Mouse (Mus musculus) liver, embryonic 14.5 days (tissue): ENCODE results near the gene Slc6a11. TPM values are rescaled to one million over a fixed set of nuclear protein-coding genes. Genes with fewer than 3 reads are reported as not detected.

Source experiments
- ATAC-seq: fragments of 200-750 bp; cut with Nextera tagmentation; 2 replicates; pipeline ENCODE4 v1.8.0; 2017; ENCODE audit warnings: moderate number of reproducible peaks, mild to moderate bottlenecking, moderate library complexity; ENCODE audit not compliant: insufficient read depth
- DNase-seq, 3 experiments: peaks; one replicate each; pipeline ENCODE4 v3.0.0-alpha.2; 2012 to 2013; ENCODE audit warnings: low read depth in 3 of 3, low spot score in 3 of 3
- H3K27ac ChIP-seq: fragments of 300-500 bp; sonication (generic); 2 replicates; pipeline ENCODE4 v1.5.1; 2014; ENCODE audit warnings: moderate library complexity, mild to moderate bottlenecking, control low read depth, inconsistent platforms
- H3K27me3 ChIP-seq: fragments of 300-500 bp; sonication (generic); 2 replicates; pipeline ENCODE4 v1.6.1; 2014; ENCODE audit warnings: mild to moderate bottlenecking, low read length, moderate library complexity; ENCODE audit not compliant: control insufficient read depth, insufficient read depth
- H3K36me3 ChIP-seq: fragments of 300-500 bp; sonication (generic); replicated peaks from 2 replicates; pipeline ENCODE4 v1.6.1; 2014; ENCODE audit warnings: low read depth; ENCODE audit not compliant: control insufficient read depth, insufficient read depth
- H3K4me1 ChIP-seq, 2 experiments: fragments of 200-500 bp in 1 of 2; fragments of 300-500 bp in 1 of 2; sonication (generic) in 1 of 2; replicated peaks; 2 replicates each; pipeline ENCODE4 v1.6.1; 2012 to 2014; ENCODE audit warnings: antibody characterized with exemption in 1 of 2, inconsistent platforms in 1 of 2, low read length in 1 of 2; ENCODE audit not compliant: control insufficient read depth in 2 of 2, insufficient read depth in 2 of 2
- H3K4me2 ChIP-seq: fragments of 300-500 bp; sonication (generic); 2 replicates; pipeline ENCODE4 v1.6.1; 2014; ENCODE audit warnings: low read depth, mild to moderate bottlenecking, control low read depth, moderate library complexity
- H3K4me3 ChIP-seq, 2 experiments: fragments of 200-500 bp in 1 of 2; fragments of 300-500 bp in 1 of 2; sonication (generic) in 1 of 2; 2 replicates each; pipeline ENCODE4 v1.5.1; 2012 to 2014; ENCODE audit warnings: low read depth in 2 of 2, low read length in 2 of 2, mild to moderate bottlenecking in 2 of 2, control low read depth in 1 of 2, inconsistent platforms in 1 of 2, moderate library complexity in 1 of 2; ENCODE audit not compliant: insufficient read depth in 1 of 2
- H3K9ac ChIP-seq: fragments of 300-500 bp; sonication (generic); replicated peaks from 2 replicates; pipeline ENCODE4 v1.6.1; 2014; ENCODE audit warnings: mild to moderate bottlenecking, control low read depth, moderate library complexity
- H3K9me3 ChIP-seq: fragments of 300-500 bp; sonication (generic); 2 replicates; pipeline ENCODE4 v1.6.1; 2016; ENCODE audit warnings: low read length, mixed read lengths; ENCODE audit not compliant: control insufficient read depth
- CTCF ChIP-seq: IDR thresholded peaks from 2 replicates; pipeline ENCODE4 v1.5.1; 2016; ENCODE audit warnings: antibody characterized with exemption, low read depth, control low read depth
- EP300 ChIP-seq: IDR thresholded peaks from 2 replicates; pipeline ENCODE4 v1.6.1; 2016; ENCODE audit warnings: antibody characterized with exemption, low read depth
- WGBS: fragments of 180-500 bp; shearing (Covaris S2); extraction: QIAGEN DNeasy Blood & Tissue Kit; methylation state at CpG from one replicate; pipeline ENCODE4 v1.1.7; 2014; ENCODE audit not compliant: insufficient replicate concordance; 5-methylcytosine and 5-hydroxymethylcytosine counted together
- polyA plus RNA-seq, 2 experiments: library from polyadenylated mRNA; depleted of rRNA in 1 of 2; stranded (reverse) in 1 of 2; unstranded in 1 of 2; fragments of >200 nt; fragmentation: Nextera tagmentation in 1 of 2; extraction: Ambion mirVana in 1 of 2; gene quantifications; 2 replicates each; pipeline versions ENCODE4 v1.2.1 to v1.2.3; 2012 to 2014

Slc6a11 gene
- polyA plus RNA-seq, 2 experiments: 0.01 TPM; not detected in 1

GRCm38 (mm10) chr6:114290929-114291328 lies 159.9 kb downstream of the Slc6a11 start:
- ATAC-seq: no peak

GRCm38 (mm10) chr6:114291396-114291795 lies 160.4 kb downstream of the Slc6a11 start:
- H3K4me2 ChIP-seq: no peak overlapping the region
- H3K4me3 ChIP-seq: no peak overlapping the region
- no peaks in the 10 kb centered on the region for H3K36me3 ChIP-seq
- H3K4me1 ChIP-seq: no peaks in the 10 kb centered on the region
- TF ChIP-seq CTCF: no peak
- no peak for TF ChIP-seq EP300
- no peak overlapping the region for H3K27ac ChIP-seq
- 35% methylated on average over 5 of the region's 5 CpGs for WGBS
- ATAC-seq: no peak
- no peak for DNase-seq
- no peaks in the 10 kb centered on the region for H3K27me3 ChIP-seq
- no peaks in the 10 kb centered on the region for H3K9me3 ChIP-seq
- H3K9ac ChIP-seq: no peak overlapping the region

More at GRCm38 (mm10) chr6:114290929-114291328, 159.9 kb downstream of the Slc6a11 start:
- TF ChIP-seq EP300 (no peak), CTCF (no peak)
- Histone ChIP-seq H3K27me3 (no peaks in the 10 kb centered on the region), H3K9ac (no peak overlapping the region), H3K9me3 (no peaks in the 10 kb centered on the region), H3K4me1 (no peaks in the 10 kb centered on the region), H3K36me3 (no peaks in the 10 kb centered on the region), H3K27ac (no peak overlapping the region), H3K4me2 (no peak overlapping the region), H3K4me3 (no peak overlapping the region)
- no peak for DNase-seq
- 47% methylated on average over 4 of the region's 4 CpGs for WGBS

- no peak overlapping the region for H3K4me2 ChIP-seq
- WGBS: 14% methylated on average over 8 of the region's 8 CpGs
- TF ChIP-seq EP300 (no peak), CTCF (no peak)
- H3K4me1 ChIP-seq: no peaks in the 10 kb centered on the region
- H3K9me3 ChIP-seq: no peaks in the 10 kb centered on the region
- H3K9ac ChIP-seq: no peak overlapping the region
- H3K36me3 ChIP-seq: no peaks in the 10 kb centered on the region
- H3K27ac ChIP-seq: no peak overlapping the region
- DNase-seq (no peak), ATAC-seq (no peak)
- no peak overlapping the region for H3K4me3 ChIP-seq
- H3K27me3 ChIP-seq: no peaks in the 10 kb centered on the region
Measured at GRCm38 (mm10) chr6:114293511-114293910, 162.5 kb downstream of the Slc6a11 start.

- no peak for DNase-seq
- Histone ChIP-seq H3K27me3 (no peaks in the 10 kb centered on the region), H3K4me3 (no peak overlapping the region), H3K4me1 (no peaks in the 10 kb centered on the region), H3K9me3 (no peaks in the 10 kb centered on the region), H3K36me3 (no peaks in the 10 kb centered on the region), H3K9ac (no peak overlapping the region), H3K4me2 (no peak overlapping the region), H3K27ac (no peak overlapping the region)
- no peak for ATAC-seq
- WGBS: 50% methylated on average over 4 of the region's 4 CpGs
- TF ChIP-seq EP300 (no peak), CTCF (no peak)
Measured at GRCm38 (mm10) chr6:114295086-114295485, 164.0 kb downstream of the Slc6a11 start.

GRCm38 (mm10) chr6:114297260-114298002 lies 166.4 kb downstream of the Slc6a11 start:
- H3K4me2 ChIP-seq: no peak overlapping the region
- TF ChIP-seq EP300: no peak
- H3K4me3 ChIP-seq: no peak overlapping the region
- H3K27ac ChIP-seq: no peak overlapping the region
- DNase-seq (no peak), ATAC-seq (no peak)
- 59% methylated on average over 10 of the region's 10 CpGs for WGBS
- H3K36me3 ChIP-seq: no peaks in the 10 kb centered on the region
- H3K9me3 ChIP-seq: no peaks in the 10 kb centered on the region
- H3K9ac ChIP-seq: no peak overlapping the region
- no peaks in the 10 kb centered on the region for H3K27me3 ChIP-seq
- H3K4me1 ChIP-seq: no peaks in the 10 kb centered on the region

Other genes starting within 250 kb of the Slc6a11 start
- 0.55 TPM in 2 replicates for gene Atp2b2, start 88.6 kb upstream of the Slc6a11 start, polyA plus RNA-seq (2012; rRNA removed)
- gene Atp2b2, start 88.6 kb upstream of the Slc6a11 start, polyA plus RNA-seq (2014; fragmentation: Nextera tagmentation; extraction: Ambion mirVana): 0.90 and 0.91 TPM in 2 replicates
- gene Slc6a1, start 151.4 kb downstream of the Slc6a11 start, polyA plus RNA-seq (2012; rRNA removed): 0.03 and 0.25 TPM in 2 replicates
- 0.04 TPM in 1 of 2 replicates, not detected in the other for gene Slc6a1, start 151.4 kb downstream of the Slc6a11 start, polyA plus RNA-seq (2014; fragmentation: Nextera tagmentation; extraction: Ambion mirVana)